Mouse (Mus musculus): ENCODE data around the gene Dstn. TPM values are rescaled to one million over a fixed set of nuclear protein-coding genes. Genes with fewer than 3 reads are reported as not detected.
A peak's percentile ranks its signal among the peaks of the same experiment; 100 is the strongest.

Gene Dstn
- total RNA-seq, 2 experiments from 2014 or later, result 171 to 186 TPM

DNA sequence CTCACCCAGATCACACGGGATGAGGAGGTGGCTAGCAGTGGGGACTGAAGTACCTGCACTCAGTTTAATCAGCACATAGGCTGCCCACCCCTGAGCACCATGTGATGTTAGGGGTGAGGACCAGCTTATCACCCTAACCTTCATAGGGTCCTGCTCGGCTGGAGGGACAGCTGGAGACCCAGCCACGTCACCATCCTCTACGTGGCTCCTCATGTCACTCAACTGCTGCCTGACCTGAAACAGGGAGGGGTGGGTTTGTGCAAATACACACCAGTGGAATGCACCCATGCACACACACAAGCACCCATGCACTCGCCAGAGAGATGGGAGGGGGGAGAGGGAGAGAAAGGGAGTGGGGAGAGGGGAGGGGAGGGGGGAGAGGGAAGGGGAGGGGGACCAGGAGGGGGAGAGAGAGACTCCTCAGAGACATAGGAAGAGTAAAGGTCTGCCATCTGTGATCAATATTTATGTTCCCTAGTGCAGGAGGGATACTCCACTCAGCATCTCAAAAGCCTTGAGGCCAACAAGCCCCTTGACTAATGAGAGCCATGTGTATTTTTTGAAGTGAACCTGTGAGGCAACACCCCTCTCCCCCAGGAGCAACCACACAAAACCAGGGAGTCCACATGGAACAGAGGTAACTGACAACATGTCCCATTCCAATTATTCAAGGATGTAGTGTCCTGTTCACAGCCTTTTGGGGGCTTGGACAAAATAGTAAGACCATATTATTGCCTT, 35.3 kb downstream of the Dstn start:
- DNase-seq (ENCODE audit: low spot score in 2 of 2), result no peak
- intact Hi-C loops (cut with DNase I), result no loop called here

DNA sequence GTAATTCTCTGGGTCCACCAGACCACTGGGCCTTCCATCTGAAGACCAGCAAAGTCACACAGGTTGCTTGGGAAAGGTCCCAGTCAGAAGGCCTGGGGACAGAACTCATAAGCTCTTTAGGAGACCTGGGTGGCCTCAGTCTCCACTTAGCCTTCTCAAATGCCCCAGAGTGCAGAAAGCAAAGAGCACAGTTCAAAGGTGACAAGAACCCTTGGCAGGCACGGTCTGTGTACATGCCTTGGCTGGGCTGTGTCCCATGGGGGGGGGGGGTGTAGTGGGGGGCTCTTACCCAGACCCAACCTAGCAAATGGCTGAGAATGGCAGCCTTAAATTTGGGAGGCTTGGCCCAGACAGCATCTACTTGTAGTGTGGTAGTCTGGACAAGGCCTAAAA, 35.9 kb downstream of the Dstn start:
- intact Hi-C loops (cut with DNase I), result no loop called here
- DNase-seq (ENCODE audit: low spot score in 2 of 2), result no peak

- DNase-seq (ENCODE audit: low spot score in 2 of 2), result no peak
- intact Hi-C loops (cut with DNase I), result no loop called here
Measured at GRCm38 (mm10) chr2:143951546-143952315, 36.6 kb downstream of the Dstn start.

DNA sequence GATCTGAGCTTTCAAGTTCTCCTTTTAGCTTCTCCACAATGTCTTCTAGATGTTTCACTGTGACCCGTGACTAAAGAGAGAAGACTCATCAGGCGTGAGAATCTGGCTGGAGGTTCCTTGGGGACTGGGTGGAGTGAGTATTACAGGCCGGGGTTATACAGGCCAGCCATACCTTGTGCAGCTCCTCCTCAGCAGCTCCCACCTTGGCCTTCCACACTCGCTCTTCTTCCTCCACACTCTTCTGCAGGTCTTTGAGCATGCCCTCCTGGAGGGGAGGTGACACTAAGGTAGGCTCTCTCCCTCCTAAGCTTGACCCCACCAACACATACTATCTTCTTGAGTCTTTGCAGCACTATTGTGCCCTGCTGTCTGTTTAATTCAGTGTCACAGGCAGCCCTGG, 38.8 kb downstream of the Dstn start:
- intact Hi-C loops (cut with DNase I), result no loop called here
- no peak for DNase-seq (ENCODE audit: low spot score in 2 of 2)

GRCm38 (mm10) chr2:143955004-143955403, 39.9 kb downstream of the Dstn start:
- intact Hi-C loops (cut with DNase I), result no loop called here
- no peak for DNase-seq (ENCODE audit: low spot score in 2 of 2)

DNA sequence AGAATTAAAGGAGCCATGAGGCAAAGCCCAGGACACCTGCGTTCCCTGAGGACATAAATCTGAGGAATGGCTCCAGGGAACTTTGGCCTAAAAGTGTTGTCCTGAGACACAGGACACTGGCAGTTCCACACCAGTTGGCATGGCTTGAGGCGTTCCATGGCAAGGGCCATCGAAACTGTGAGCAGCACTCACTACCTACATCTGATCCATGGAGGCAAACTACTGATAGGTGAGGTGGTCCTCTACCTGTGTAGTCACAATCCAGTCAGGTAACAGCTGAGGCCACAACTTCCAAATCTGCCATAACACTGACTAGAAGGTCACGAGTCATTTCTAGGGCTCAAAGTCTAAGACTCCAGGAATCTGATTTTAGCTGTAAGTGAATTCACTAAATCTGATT, 40.6 kb downstream of the Dstn start:
- intact Hi-C loops (cut with DNase I), result no loop called here
- no peak for DNase-seq (ENCODE audit: low spot score in 2 of 2)

DNA sequence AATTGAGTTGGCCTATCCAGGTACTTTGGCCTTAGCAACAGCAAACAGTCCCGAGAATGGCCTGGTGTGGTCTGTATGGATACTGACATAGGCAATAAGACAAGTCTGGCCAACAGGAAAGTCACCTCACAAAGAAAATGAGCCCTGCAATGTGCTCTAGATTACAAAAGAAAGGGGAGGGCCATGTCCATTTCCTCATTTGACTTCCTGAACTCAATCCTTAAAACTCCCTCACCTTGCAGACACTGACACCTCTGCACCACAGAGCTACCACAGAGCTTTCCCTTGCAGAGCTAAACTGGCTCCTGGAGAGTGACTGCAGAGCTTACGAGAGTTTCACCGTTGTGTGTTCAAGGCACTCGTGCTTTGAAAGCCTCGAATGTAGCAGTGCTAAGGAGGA, 47.1 kb downstream of the Dstn start:
- intact Hi-C loops (cut with DNase I), result no loop called here

GRCm38 (mm10) chr2:143963318-143963717, 48.2 kb downstream of the Dstn start:
- intact Hi-C loops (cut with DNase I), result no loop called here
- DNase-seq (ENCODE audit: low spot score in 2 of 2), result no peak

More for the DNA sequence above, 47.1 kb downstream of the Dstn start:
- DNase-seq (ENCODE audit: low spot score in 2 of 2), result no peak

DNA sequence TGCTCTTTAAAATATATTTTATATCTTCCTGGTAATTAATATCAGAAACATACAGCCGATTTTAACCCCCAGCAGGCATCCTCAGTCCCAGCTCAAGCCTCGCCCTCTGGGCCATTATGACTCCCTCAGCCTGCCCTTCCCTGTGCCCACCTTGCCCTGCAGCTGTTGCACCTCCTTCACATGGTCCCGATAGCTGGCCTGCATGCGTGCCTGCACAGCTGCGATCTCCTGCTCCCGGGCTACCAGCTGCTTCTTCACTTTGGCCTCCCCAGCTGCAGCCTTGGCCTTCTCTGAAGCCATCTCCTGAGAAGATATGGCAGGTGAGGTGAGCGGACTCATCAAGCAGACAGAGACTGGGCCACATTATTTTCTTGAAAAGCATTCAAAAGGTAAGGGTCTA, 54.1 kb downstream of the Dstn start:
- DNase-seq (ENCODE audit: low spot score in 2 of 2), result no peak
- intact Hi-C loops (cut with DNase I), result no loop called here

DNA sequence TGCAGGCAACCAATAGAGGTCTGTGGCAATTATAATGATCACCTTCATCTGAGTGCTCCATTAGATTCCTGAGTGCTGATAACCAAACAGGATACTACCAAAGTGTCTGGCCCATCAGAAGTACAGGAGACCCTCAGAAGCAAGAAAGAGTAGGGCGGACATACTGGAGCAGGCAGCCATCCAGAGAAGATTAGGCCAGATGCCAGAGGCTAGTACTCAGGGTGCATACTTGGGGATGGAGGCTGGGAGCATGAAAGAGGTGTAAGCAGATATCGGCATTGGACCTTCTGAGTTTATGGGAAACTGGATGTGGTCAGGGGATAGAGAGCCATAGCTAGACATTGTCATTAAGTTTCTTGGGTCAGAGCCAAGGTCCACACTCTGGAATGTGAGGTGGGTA, 55.7 kb downstream of the Dstn start:
- intact Hi-C loops (cut with DNase I), result no loop called here

GRCm38 (mm10) chr2:143971887-143972286, 56.8 kb downstream of the Dstn start:
- DNase-seq (ENCODE audit: low spot score in 2 of 2), result no peak
- intact Hi-C loops (cut with DNase I), result no loop called here

More for the DNA sequence above, 55.7 kb downstream of the Dstn start:
- DNase-seq (ENCODE audit: low spot score in 2 of 2), result no peak

DNA sequence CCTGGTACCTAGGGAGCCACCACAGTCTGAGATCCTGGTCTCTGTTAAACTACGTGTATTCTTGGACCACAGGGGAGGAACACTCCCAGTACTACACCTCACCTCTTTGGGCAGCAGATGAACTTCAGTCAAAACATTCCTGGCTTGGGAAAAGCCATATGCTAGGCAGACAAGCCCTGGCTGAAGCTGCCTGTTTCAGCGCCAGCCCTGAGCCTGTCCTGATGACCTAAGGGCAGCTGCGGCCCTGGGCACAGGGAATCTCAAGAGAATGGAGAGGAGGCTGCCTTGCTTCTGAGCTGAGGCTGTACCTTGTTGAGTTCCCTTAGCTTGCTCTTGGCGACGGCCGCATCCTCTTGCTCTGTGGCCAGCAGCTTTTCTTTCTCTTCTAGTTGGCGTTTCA, 58.0 kb downstream of the Dstn start:
- intact Hi-C loops (cut with DNase I), result no loop called here
- no peak for DNase-seq (ENCODE audit: low spot score in 2 of 2)

- intact Hi-C loops (cut with DNase I), result loop anchor here (5.0 kb wide), 1 partner anchor 138 kb away; no protein-coding TSS in a partner anchor
- no peak for DNase-seq (ENCODE audit: low spot score in 2 of 2)
Measured at GRCm38 (mm10) chr2:143975146-143975649, 60.1 kb downstream of the Dstn start.

DNA sequence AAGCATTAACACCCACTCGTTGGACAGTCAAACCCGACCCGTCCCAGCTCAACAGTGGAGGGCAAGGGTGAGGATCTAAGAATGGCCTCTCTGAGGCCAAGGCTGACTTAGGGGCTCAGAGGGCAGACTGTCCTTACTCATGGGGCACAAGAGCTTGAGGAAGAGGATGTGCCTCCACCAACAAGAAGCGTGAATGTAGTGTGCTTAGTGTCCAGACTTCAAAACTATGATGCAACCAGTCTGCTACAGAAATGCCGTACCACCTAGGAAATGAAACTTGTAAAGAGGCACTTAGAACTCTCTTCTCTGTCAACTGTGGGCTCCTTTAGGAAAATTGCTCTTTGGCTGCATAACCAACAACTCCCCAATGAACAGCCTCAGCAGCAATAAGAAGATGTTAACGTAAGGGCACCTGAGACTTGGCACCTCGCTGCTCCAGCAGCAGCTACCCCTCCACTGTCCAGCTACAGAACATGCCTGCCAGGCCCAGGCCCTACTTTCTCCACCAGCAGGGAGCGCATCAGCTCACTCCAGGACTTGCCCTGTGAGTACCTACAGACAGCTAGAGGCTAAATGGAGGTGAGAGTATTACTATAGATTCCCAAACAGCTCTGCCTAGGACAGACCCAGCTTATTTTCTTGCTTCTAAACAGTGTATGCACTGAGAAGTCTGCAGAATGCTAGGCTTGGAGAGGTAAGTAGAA, 63.5 kb downstream of the Dstn start:
- intact Hi-C loops (cut with DNase I), result loop anchor here (5.0 kb wide), 1 partner anchor 141 kb away; no protein-coding TSS in a partner anchor
- no peak for DNase-seq (ENCODE audit: low spot score in 2 of 2)

DNA sequence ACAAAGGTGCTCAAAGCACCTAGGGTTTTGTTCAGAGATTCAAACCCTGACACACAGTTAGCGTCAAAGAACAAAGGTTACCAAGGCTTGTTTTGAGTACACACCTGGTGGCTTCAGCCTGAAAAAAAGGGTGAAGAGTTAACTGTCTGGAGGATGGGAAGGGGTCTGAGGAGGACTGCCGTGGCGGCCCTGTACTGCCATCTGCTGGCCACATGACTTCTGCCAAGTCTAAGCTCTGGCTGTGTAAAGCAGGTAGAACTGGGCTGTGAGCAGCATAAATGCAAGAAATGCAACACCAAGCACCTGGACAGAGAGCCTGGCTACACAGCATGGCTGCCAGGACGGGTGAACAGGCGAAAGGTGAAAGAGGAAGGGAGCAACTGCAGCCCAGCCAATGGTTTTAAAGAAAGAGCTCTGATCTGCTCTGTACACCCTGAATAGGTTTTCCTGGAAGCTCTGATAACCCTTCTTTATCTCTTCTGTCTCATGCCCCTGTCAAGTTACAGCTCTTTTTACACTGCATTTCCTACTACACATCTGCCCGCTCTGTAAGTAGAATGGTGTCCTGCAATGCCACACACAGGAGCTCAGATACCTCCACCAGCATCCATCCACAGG, 65.8 kb downstream of the Dstn start:
- intact Hi-C loops (cut with DNase I), result loop anchor here (5.0 kb wide), 2 partner anchors 114 to 231 kb away; no protein-coding TSS in a partner anchor

GRCm38 (mm10) chr2:143982152-143982551, 67.0 kb downstream of the Dstn start:
- intact Hi-C loops (cut with DNase I), result loop anchor here (5.0 kb wide), 2 partner anchors 115 to 230 kb away; no protein-coding TSS in a partner anchor
- DNase-seq (ENCODE audit: low spot score in 2 of 2), result no peak

More for the DNA sequence above, 65.8 kb downstream of the Dstn start:
- peak; percentile 56 to 65 for DNase-seq (ENCODE audit: low spot score in 2 of 2)

- peak in 1 of 2 experiments; percentile 27 for DNase-seq (ENCODE audit: low spot score in 2 of 2)
- intact Hi-C loops (cut with DNase I), result loop anchor here (5.0 kb wide), 2 partner anchors 116 to 229 kb away; no protein-coding TSS in a partner anchor
Measured at GRCm38 (mm10) chr2:143982901-143983300, 67.8 kb downstream of the Dstn start.

GRCm38 (mm10) chr2:143983482-143983881, 68.4 kb downstream of the Dstn start:
- intact Hi-C loops (cut with DNase I), result loop anchor here (5.0 kb wide), 2 partner anchors 116 to 229 kb away; no protein-coding TSS in a partner anchor
- no peak for DNase-seq (ENCODE audit: low spot score in 2 of 2)

DNA sequence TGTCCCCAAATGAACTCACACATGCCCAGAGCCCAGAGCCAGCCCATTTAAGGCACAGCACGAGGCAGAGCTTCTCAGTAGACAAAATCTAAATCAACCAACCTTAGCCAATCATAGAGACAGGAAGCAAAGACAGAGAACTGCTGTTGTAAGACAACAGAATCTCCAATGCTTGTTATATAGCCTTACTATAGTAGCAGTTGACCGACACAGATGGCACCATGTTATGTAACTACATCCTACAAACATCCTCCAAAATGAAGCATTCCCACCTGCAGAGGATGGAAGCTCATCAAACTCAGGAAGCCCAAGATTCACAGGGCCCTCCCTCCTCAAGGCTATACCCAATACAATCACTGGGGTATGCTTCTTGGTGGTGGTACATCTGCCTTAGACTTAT, 72.4 kb downstream of the Dstn start:
- intact Hi-C loops (cut with DNase I), result no loop called here
- peak in 1 of 2 experiments; percentile 28 for DNase-seq (ENCODE audit: low spot score in 2 of 2)

All from left cerebral cortex, postnatal 25 days (tissue).